Mouse (Mus musculus) heart, postnatal 14 days (tissue): ENCODE data around the gene Pirt. TPM values are rescaled to one million over a fixed set of nuclear protein-coding genes. Genes with fewer than 3 reads are reported as not detected.

Experiments used
- DNase-seq, 2 experiments: peaks; one replicate each; pipeline ENCODE4 v3.0.0; 2021 to 2022
- intact Hi-C: fragments of 180-260 bp; cut with DNase I; formaldehyde crosslinking; loops from one replicate; pipeline ENCODE4 v1.15.1; 2025
- total RNA-seq, 2 experiments: library from RNA; stranded (reverse); gene quantifications; 2 replicates each; pipeline ENCODE4 v1.2.3; 2021

The Pirt gene
- total RNA-seq, 2 experiments from 2014 or later = 18.1 to 19.2 TPM

DNA sequence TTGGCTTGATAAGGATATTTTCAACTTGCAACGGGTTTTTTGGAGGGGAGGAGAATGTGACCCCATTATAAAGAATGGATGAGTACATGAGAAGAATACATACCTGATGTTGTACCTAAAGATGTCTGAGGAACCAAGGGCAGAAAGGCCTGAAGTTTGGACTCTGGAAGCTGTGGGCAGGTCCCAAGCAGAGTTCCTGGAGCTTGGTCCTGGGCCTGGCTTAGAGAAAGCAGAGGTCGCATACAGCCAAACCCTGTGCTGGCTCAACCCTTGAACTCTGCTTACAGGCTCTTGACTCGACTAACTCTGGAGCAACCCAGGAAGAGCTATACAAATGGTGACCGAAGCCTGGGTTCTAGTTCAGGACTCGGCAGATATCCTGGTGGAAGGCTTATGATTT lies 30.2 kb downstream of the Pirt start:
- intact Hi-C loops = no loop called here
- no peak for DNase-seq

DNA sequence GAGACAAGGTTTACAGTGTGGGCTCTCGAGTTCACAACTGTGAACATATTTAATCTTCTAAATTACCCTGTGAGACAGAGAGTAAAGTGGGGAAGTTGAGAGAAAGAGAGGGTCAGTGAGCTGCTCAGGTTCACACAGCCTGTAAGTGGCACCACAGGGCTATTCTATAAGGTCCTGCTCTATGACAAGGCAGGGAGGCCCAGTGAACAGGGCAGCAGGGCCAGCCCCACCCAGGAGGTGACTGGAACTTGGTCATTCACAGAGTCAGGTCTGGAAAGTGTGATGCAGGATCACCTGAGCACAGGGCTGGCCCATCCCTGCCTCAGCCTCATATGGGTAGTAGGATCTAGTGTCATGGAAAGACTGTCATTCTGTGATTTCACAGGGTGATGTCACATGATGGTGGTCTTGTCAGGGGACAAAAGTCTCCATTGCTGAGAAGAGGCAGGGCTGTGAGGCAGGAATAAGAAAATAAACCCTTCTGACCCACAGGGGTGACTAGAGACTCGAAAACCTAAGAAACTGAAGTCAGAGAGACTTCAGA lies 33.5 kb downstream of the Pirt start:
- intact Hi-C loops = no loop called here
- no peak for DNase-seq

DNA sequence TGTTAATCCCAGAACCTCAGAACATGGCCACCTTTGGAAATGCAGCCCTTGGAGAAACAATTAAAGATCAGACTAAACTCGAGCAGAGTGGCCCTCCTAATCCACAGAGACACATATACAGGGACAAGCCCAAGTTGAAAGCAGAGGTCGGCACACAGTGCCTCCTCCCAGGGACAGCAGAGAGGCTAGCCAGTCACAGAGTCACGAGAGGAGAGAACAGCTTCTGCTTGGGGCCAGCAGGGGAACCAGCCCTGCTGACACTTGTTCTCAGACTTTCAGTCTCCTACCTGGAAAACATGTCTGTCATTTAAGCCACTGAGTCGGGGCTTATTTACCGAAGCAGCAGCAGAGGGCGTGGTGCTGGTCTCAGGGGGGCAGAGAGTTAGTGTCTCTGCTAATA lies 34.7 kb downstream of the Pirt start:
- intact Hi-C loops = no loop called here
- no peak for DNase-seq

DNA sequence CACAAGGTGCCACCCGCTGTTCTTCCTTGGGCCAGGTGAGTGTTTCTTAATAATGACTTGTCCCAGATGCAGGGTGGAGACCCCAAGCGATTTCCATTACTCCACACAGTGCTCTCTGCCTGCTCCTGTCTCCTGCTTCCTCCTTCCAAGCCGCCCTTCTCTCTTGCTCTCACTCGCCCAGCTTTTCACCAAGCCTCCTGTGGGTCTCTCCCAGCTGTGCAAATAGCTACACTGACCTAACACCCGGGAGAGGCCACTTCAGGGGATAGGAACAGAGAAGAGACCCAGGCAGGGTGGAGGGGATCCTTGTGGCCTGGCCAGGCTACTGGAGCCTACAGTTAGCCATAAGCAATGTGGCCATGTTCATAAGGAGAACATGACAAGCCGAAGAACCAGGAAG lies 35.1 kb downstream of the Pirt start:
- intact Hi-C loops = no loop called here
- DNase-seq = no peak

DNA sequence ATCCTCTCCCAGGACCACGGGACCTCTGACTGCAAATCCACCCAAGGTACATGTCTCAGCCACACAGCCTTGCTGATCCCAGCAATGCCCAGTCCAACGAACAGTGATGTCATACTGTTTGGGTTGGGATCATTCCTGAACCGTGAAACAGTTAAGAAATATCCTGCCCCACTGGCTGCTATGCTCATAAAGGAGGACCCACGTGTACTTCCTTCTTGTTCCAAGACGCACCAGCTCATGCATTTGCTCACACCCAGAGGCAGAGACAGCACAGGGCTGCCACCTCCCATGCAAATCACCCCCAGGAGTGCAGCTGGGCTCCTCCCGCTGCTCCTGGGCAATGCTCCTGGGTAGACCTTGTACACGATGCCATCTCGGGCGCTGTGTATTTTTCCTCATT lies 44.5 kb downstream of the Pirt start, which contains the start of gene Tmem238l:
Tmem238l (plus strand) TSS at position 336 of the 400 bp plus-strand sequence.
- no peak for DNase-seq
- intact Hi-C loops = no loop called here

DNA sequence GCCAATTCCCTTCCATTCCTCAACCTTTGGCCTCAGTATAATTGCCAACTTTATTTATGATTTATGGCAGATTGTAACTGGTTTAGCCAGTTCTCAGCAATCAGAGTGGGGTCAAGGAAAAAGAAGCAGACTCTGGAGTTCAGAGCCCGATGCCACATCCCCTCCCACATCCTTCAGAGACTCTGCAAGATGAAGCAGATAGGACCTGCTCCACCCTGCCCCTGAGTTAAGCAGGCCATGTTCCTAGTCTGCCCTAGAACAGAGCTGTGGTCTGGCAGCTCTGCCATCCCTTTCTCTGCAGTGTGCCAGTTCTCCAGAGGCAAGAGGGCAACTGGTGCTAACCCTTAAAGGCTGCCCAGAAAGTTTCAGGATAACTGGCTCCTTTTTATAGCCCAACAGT lies 49.0 kb downstream of the Pirt start:
- intact Hi-C loops = no loop called here
- DNase-seq = no peak

DNA sequence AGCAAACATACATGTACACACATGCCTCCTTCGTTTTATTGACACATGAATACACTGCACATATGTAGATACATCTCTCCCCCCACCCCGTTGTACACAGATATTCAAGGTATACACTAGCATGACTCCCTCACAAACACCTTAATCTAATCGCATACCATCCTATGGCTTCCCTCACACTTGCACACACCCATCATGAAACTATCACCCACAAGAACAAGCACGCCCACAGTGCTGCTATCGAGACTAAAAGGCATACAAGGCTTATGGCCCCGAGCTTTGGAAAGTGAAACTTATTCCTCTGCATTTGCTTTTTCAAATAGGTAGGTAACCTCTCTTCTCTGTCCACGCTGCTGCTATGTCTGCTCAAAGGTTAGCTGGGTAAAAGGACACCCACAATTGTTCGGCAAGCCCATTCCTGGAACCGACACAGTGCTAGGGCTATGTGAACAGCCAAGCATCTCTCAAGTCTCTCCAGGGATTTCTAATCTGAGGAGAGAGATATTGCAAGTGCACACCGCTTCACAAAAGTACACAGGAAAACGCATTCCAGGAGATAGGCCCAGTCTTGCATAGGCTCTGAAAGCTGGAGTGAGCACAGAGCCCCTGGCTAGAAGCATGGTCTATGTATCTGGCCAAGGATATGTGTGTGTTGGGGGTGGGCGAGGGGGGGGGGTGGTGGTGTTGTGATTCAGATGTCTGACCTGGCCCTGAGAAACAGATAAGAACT lies 49.8 kb downstream of the Pirt start:
- peak in 1 of 2 experiments; percentile 8 for DNase-seq
- intact Hi-C loops = no loop called here

DNA sequence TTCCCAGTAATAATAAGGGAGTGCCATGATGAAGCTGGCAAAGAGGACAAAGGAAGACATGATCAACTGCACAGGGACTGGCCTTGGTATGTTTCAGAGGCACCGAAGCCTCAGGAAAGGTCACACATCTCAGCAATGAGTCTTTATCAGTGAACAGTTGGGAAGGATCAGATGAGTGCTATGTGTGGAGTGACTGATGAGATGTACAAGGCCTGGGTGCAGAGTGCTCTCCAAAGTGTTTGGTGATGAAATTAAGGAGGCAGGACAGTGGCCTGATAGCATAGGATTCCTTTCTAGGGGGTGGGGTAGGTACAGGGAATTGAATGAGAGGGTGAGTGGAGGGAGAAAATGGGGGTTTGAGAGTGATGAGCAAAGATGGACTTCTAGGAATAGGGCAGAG lies 51.7 kb downstream of the Pirt start:
- DNase-seq = no peak
- intact Hi-C loops = no loop called here

DNA sequence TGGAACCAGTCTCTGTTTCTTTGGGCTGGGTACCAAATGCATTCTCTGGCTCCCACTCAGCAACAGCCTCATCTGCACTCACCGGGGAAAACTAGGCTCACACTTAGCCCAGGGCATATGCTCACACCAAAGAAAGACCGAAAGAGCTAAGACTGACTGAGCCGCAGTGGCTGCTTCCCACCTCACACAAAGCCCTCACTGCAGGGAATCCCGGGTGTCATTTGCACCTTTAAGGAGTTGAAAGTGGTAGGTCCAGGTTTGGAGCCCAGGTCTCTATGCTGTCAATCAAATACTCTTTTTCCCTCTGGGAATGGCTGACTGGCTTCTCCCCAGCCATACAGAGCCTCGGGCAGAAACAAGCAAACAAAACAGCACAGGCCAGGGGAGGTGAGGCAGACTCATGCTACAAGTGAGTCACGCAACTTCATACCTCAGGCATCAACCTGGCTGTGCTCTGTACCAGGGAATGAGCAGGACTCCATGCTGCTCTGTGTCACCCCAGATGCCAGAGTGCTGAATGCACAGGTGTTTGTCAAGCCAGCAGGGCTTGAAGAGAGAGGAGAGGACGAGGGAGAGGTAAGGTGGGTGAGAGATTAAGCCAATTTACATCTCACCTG lies 54.8 kb downstream of the Pirt start:
- no peak for DNase-seq
- intact Hi-C loops = no loop called here

DNA sequence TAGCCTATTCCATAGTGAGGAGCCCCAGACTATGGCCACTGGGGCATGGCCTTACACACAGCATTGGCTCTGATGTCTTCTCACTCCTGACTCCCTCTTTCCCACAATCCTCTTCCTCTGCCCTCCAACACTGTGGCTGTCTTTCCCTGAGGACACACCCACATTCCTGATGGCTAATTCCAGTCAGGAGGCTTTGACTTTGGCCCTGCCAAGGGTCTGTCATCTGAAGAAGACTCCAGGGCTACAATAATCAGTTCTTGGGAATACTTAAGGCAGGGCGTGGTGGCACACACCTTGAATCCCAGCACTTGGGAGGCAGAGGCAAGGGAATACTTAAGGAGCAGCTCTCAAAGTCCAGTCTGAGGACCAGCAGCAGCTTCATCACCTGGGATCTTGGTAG lies 56.8 kb downstream of the Pirt start:
- intact Hi-C loops = no loop called here
- no peak for DNase-seq

DNA sequence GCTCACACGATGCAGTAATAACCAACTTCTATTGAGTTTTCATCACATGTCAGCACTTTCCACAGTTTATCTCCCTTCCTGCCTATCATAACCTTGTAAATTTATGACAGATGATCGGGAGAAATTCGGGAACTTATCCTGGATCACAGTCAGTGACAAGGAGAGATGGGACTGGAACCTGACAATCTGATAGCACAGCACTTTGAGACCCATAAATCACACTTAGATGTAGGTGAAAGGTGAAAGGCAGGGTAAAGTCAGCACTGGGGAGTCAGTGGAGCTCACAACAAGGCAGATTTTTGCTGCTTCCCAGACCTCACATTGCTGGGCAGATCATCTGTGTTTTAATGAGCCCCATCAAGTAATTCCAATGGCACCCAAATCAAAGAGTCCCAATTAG lies 61.7 kb downstream of the Pirt start:
- DNase-seq = no peak
- intact Hi-C loops = no loop called here

DNA sequence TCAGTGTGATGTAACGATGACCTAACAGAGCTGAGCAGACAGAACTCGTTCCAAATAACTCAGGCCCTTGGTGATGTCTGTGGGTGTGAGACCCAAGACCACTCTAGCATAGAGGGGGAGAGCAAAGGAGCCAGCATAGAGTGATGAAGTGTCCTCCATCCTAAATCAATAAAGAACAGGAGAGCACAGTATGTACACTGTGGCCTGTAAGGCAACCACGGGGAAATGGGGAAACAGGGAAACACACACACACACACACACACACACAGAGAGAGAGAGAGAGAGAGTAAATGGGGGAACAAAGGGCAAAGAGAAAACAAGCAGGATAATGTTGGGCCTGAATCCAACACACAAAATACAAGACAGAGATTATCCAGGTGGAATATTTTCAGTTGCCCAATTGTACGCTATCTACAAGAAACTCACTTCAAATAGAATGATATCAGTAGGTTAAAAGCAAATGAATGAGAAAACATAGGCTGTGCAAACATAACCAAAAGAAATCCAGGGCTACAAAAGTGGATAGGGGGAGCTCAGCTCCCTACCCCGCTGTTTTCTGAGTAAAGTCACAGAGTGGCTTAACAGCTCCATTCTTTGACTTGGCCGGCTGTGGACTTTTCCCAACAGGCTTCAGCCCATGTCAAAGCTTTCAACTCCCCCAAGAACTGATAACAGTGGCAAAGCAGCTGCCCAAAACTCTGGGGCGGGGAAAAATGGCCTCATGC lies 64.0 kb downstream of the Pirt start:
- no peak for DNase-seq
- intact Hi-C loops = no loop called here

Other genes with a start within 250 kb of the Pirt start
- not detected for gene Tmem238l, start 44.7 kb downstream of the Pirt start, total RNA-seq
- 1 to 10 TPM; 1.3 to 1.4 TPM for gene Tmem220, start 113.2 kb downstream of the Pirt start, total RNA-seq
- gene Adprm, start 140.6 kb downstream of the Pirt start, total RNA-seq = 10 to 100 TPM; 13.8 to 15.9 TPM
- 10 to 100 TPM; 17.3 to 17.9 TPM for gene Sco1, start 140.7 kb downstream of the Pirt start, total RNA-seq
- not detected for gene Myh3, start 166.3 kb downstream of the Pirt start, total RNA-seq